In the genomic region with DNA sequence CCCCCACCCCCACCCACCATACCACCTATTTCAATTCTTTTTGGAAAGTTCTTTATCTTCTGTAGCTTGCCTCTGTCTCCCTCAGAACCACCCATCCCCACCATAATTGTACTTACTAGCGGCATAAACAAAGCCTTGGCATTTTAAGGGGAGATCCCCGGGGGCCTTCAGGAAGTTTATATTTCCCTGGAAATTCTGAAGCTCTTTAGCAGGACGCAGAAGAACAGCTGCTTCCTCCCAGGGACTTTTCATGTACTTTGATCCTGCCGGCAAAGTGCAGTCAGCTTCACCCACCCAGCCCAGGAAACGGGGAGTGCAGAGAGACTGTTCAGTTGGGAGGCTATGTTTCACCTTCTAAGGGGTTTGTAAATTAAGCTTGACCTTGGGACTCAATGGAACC, we compare ENCODE assay signal across 12 mouse cellular contexts.
DNase-seq lines count a peak whose midpoint lies in the region; ATAC-seq lines count a peak whose summit lies in the region.
"Had no signal": no experiment of that assay in that cellular context is flagged by ENCODE, and none has a peak within 500 bp of the region (broad histone marks: within the 10 kb centered on the region; RNA-seq: fewer than 3 reads in every experiment).

No protein-coding gene starts in this region.

- no peaks in the 10 kb centered on the region for H3K27me3 ChIP-seq in heart, embryonic 16.5 days (ENCODE audit: control insufficient read depth, insufficient read depth, low read length)
- H3K27me3 ChIP-seq in hindbrain, embryonic 12.5 days, result no peaks in the 10 kb centered on the region
- H3K27me3 ChIP-seq: liver, embryonic 12.5 days; Patski had no signal

- H3K27ac ChIP-seq in heart, embryonic 16.5 days (ENCODE audit: low read length), result peak overlapping the region; percentile 12; the same call in 1 of the 2 replicates
- H3K27ac ChIP-seq in hindbrain, embryonic 12.5 days, result no peak overlapping the region
- H3K27ac ChIP-seq: layer of hippocampus, adult 2 months; liver, embryonic 12.5 days had no signal

- H3K36me3 ChIP-seq in heart, embryonic 16.5 days (ENCODE audit: control insufficient read depth, insufficient read depth), result no peaks in the 10 kb centered on the region
- H3K36me3 ChIP-seq in hindbrain, embryonic 12.5 days, result no peaks in the 10 kb centered on the region
- H3K36me3 ChIP-seq: liver, embryonic 12.5 days had no signal

- peak; percentile 32 for DNase-seq in adrenal gland, postnatal 14 days
- no peak for DNase-seq in adrenal gland, postnatal 4 days (ENCODE audit: low spot score in 2 of 2)
- peak; percentile 18 for DNase-seq in R1 (ENCODE audit: low read depth, low spot score)
- DNase-seq in lung, postnatal 14 days, result peak; percentile 27
- no peak for DNase-seq in right cerebral cortex, adult 18-20 months
- no peak for DNase-seq in cerebellum, adult 18-20 months

- no peaks in the 10 kb centered on the region for H3K9me3 ChIP-seq in heart, embryonic 16.5 days (replicated peaks; ENCODE audit: control insufficient read depth, low read length)
- no peaks in the 10 kb centered on the region for H3K9me3 ChIP-seq in hindbrain, embryonic 12.5 days (replicated peaks)
- H3K9me3 ChIP-seq: liver, embryonic 12.5 days had no signal

- peak; percentile 65; the same call in 1 of the 2 replicates for ATAC-seq in heart, embryonic 16.5 days (replicated peaks; ENCODE audit: extremely low read depth, insufficient read depth, low FRiP score)
- ATAC-seq in hindbrain, embryonic 12.5 days (ENCODE audit: low FRiP score), result no peak
- ATAC-seq: liver, embryonic 12.5 days; midbrain, embryonic 16.5 days; Patski had no signal

- 46% methylated on average over 5 of the region's 5 CpGs for WGBS in heart, embryonic 16.5 days
- 63% methylated on average over 5 of the region's 5 CpGs for WGBS in hindbrain, embryonic 12.5 days

- H3K9ac ChIP-seq in heart, embryonic 16.5 days (ENCODE audit: low read length), result no peak overlapping the region
- no peak overlapping the region for H3K9ac ChIP-seq in hindbrain, embryonic 12.5 days
- H3K9ac ChIP-seq: liver, embryonic 12.5 days had no signal

- no peak overlapping the region for H3K4me2 ChIP-seq in heart, embryonic 16.5 days (ENCODE audit: low read depth, low read length)
- no peak overlapping the region for H3K4me2 ChIP-seq in hindbrain, embryonic 12.5 days (replicated peaks)
- H3K4me2 ChIP-seq: liver, embryonic 12.5 days had no signal

- no peak overlapping the region for H3K4me3 ChIP-seq in heart, embryonic 16.5 days (ENCODE audit: low read length)
- H3K4me3 ChIP-seq in hindbrain, embryonic 12.5 days, result no peak overlapping the region
- H3K4me3 ChIP-seq: layer of hippocampus, adult 2 months; liver, embryonic 12.5 days had no signal

- no peaks in the 10 kb centered on the region for H3K4me1 ChIP-seq in heart, embryonic 16.5 days (ENCODE audit: control insufficient read depth, insufficient read depth, low read length)
- H3K4me1 ChIP-seq in hindbrain, embryonic 12.5 days, result no peaks in the 10 kb centered on the region
- H3K4me1 ChIP-seq: liver, embryonic 12.5 days had no signal

Comparison
In these comparisons a context has a peak if more than half of its experiments do, and no peak if none do; other contexts are left out.
1. DNase-seq: peak in adrenal gland, postnatal 14 days (single experiment), R1 (single experiment) and lung, postnatal 14 days (single experiment); none in adrenal gland, postnatal 4 days (0 of 2), right cerebral cortex, adult 18-20 months (single experiment) and cerebellum, adult 18-20 months (0 of 2).